ENCODE assay signal across 21 mouse cellular contexts in genomic region chr7:65111664-65112063, GRCm38 (mm10). TPM values are rescaled to one million over a fixed set of nuclear protein-coding genes. Genes with fewer than 3 reads are reported as not detected.
DNase-seq lines count a peak whose midpoint lies in the region; ATAC-seq and TF ChIP-seq lines count a peak whose summit lies in the region.
"Had no signal": no experiment of that assay in that cellular context is flagged by ENCODE, and none has a peak within 500 bp of the region (broad histone marks: within the 10 kb centered on the region; RNA-seq: fewer than 3 reads in every experiment).

No protein-coding gene starts in this region.

- ATAC-seq in stomach, postnatal 0 days (ENCODE audit: low FRiP score, low TSS enrichment), result no peak
- ATAC-seq: forebrain, embryonic 13.5 days; liver, postnatal 0 days; midbrain, embryonic 16.5 days had no signal

- H3K9me3 ChIP-seq in stomach, postnatal 0 days (ENCODE audit: control insufficient read depth, low read length), result no peaks in the 10 kb centered on the region
- H3K9me3 ChIP-seq: forebrain, embryonic 13.5 days; heart, embryonic 10.5 days had no signal

- intact Hi-C loops in left cerebral cortex, postnatal 36 days (cut with DNase I), result loop anchor here (5.0 kb wide), 1 partner anchor 179 kb away; no protein-coding TSS in a partner anchor

- TF ChIP-seq EP300 in stomach, postnatal 0 days (optimal IDR thresholded peaks at IDR 0.05), result no peak

- WGBS in stomach, postnatal 0 days, result 86% methylated on average over 9 of the region's 9 CpGs

- H3K27ac ChIP-seq in stomach, postnatal 0 days (replicated peaks), result no peak overlapping the region
- H3K27ac ChIP-seq: forebrain, embryonic 13.5 days; gastrocnemius, adult 2 months; heart, embryonic 10.5 days had no signal

- no peak overlapping the region for H3K4me2 ChIP-seq in stomach, postnatal 0 days (replicated peaks; ENCODE audit: low read depth)
- H3K4me2 ChIP-seq: forebrain, embryonic 13.5 days had no signal

- no peaks in the 10 kb centered on the region for H3K4me1 ChIP-seq in stomach, postnatal 0 days (replicated peaks; ENCODE audit: control insufficient read depth, insufficient read depth)
- H3K4me1 ChIP-seq: forebrain, embryonic 13.5 days; heart, embryonic 10.5 days; megakaryocyte, embryonic 14.5 days had no signal

- TF ChIP-seq CTCF in stomach, postnatal 0 days (IDR thresholded peaks at IDR 0.05; ENCODE audit: low read depth), result no peak

- H3K4me3 ChIP-seq in stomach, postnatal 0 days (ENCODE audit: low read depth, low read length), result no peak overlapping the region
- H3K4me3 ChIP-seq: erythroblast, embryonic 14.5 days; forebrain, embryonic 13.5 days; gastrocnemius, adult 2 months; heart, embryonic 10.5 days; megakaryocyte, embryonic 14.5 days had no signal

- no peaks in the 10 kb centered on the region for H3K27me3 ChIP-seq in stomach, postnatal 0 days (ENCODE audit: control insufficient read depth, insufficient read depth, low read length)
- H3K27me3 ChIP-seq: forebrain, embryonic 13.5 days; megakaryocyte, embryonic 14.5 days had no signal

- no peak overlapping the region for H3K9ac ChIP-seq in stomach, postnatal 0 days (ENCODE audit: low read length)
- H3K9ac ChIP-seq: forebrain, embryonic 13.5 days; liver, postnatal 0 days had no signal

- no peaks in the 10 kb centered on the region for H3K36me3 ChIP-seq in stomach, postnatal 0 days (ENCODE audit: control insufficient read depth, insufficient read depth, low read length)
- H3K36me3 ChIP-seq: heart, embryonic 10.5 days had no signal

- DNase-seq in brain, adult 2 months (ENCODE audit: low read depth, low spot score), result peak; percentile 93
- DNase-seq in frontal cortex, postnatal 14 days (ENCODE audit: low spot score in 2 of 2), result peak; percentile 51 to 57
- peak; percentile 36 to 79 for DNase-seq in layer of hippocampus, postnatal 14 days (ENCODE audit: low spot score in 2 of 2)
- DNase-seq in left cerebral cortex, postnatal 36 days (ENCODE audit: low spot score in 2 of 2), result peak; percentile 79 to 81
- no peak for DNase-seq in kidney, postnatal 25 days
- DNase-seq in urinary bladder, adult 2 months (ENCODE audit: low spot score), result no peak
- no peak for DNase-seq in stomach, postnatal 0 days (ENCODE audit: low spot score)
- DNase-seq in urinary bladder, postnatal 10 days (ENCODE audit: low spot score), result no peak
- DNase-seq: B cell, adult 2 months; cerebellum, adult 9-10 months; gastrocnemius, adult 2 months; kidney, adult 11 months; liver; liver, postnatal 0 days; lung, postnatal 10 days; thymus, postnatal 14 days had no signal

RNA-seq across cellular contexts. Expression of gene Fam189a1, which starts 44.7 kb away (rescaled TPM):
- 10 to 100 TPM; 70.5 to 72.7 TPM for total RNA-seq in layer of hippocampus, postnatal 14 days (2021)
- total RNA-seq in left cerebral cortex, postnatal 36 days (2021), result 10 to 100 TPM; 55.9 to 66.3 TPM
- 0.25 and 0.32 TPM in 2 replicates for polyA plus RNA-seq in urinary bladder, adult 2 months (2012; rRNA removed)
- 0.23 and 0.25 TPM in 2 replicates for polyA plus RNA-seq in stomach, postnatal 0 days (2015; fragmentation: Nextera tagmentation; extraction: Ambion mirVana)
- total RNA-seq: gastrocnemius, adult 2 months had no signal
- polyA plus RNA-seq: erythroblast, embryonic 14.5 days had no signal

Comparison
In these comparisons a context has a peak if more than half of its experiments do, and no peak if none do; other contexts are left out.
1. DNase-seq: peak in brain, adult 2 months (single experiment), frontal cortex, postnatal 14 days (2 of 2), layer of hippocampus, postnatal 14 days (2 of 2) and left cerebral cortex, postnatal 36 days (2 of 2); none in kidney, postnatal 25 days (0 of 2), urinary bladder, adult 2 months (single experiment), stomach, postnatal 0 days (single experiment) and urinary bladder, postnatal 10 days (single experiment).